ENCODE assay signal across 22 mouse cellular contexts in genomic region chr7:39642333-39642732, GRCm38 (mm10).
DNase-seq lines count a peak whose midpoint lies in the region; ATAC-seq lines count a peak whose summit lies in the region.
"Had no signal": no experiment of that assay in that cellular context is flagged by ENCODE, and none has a peak within 500 bp of the region (broad histone marks: within the 10 kb centered on the region; RNA-seq: fewer than 3 reads in every experiment).

No protein-coding gene starts in this region.

- WGBS in hindbrain, embryonic 12.5 days: 83% methylated on average over 4 of the region's 4 CpGs
- 83% methylated on average over 4 of the region's 4 CpGs for WGBS in heart, embryonic 11.5 days (ENCODE audit: insufficient replicate concordance)

- no peak overlapping the region for H3K27ac ChIP-seq in hindbrain, embryonic 12.5 days
- no peak overlapping the region for H3K27ac ChIP-seq in heart, embryonic 11.5 days (ENCODE audit: low read depth, low read length)
- H3K27ac ChIP-seq: forebrain, embryonic 12.5 days; neural tube, embryonic 13.5 days; stomach, embryonic 15.5 days had no signal

- no peaks in the 10 kb centered on the region for H3K36me3 ChIP-seq in splenic B cell, adult 2 months (ENCODE audit: control insufficient read depth, insufficient read depth, low read length, poor library complexity, severe bottlenecking)
- H3K36me3 ChIP-seq in hindbrain, embryonic 12.5 days: no peaks in the 10 kb centered on the region
- no peaks in the 10 kb centered on the region for H3K36me3 ChIP-seq in heart, embryonic 11.5 days (ENCODE audit: control insufficient read depth, insufficient read depth, low read length)
- H3K36me3 ChIP-seq: forebrain, embryonic 12.5 days; heart, embryonic 12.5 days; neural tube, embryonic 13.5 days; stomach, embryonic 15.5 days had no signal

- no peak overlapping the region for H3K9ac ChIP-seq in hindbrain, embryonic 12.5 days
- H3K9ac ChIP-seq in heart, embryonic 11.5 days (ENCODE audit: low read depth, low read length): no peak overlapping the region
- H3K9ac ChIP-seq: forebrain, embryonic 12.5 days; heart, embryonic 12.5 days; lung, embryonic 14.5 days; neural tube, embryonic 13.5 days; stomach, embryonic 15.5 days had no signal

- H3K4me1 ChIP-seq in hindbrain, embryonic 12.5 days: no peaks in the 10 kb centered on the region
- H3K4me1 ChIP-seq in heart, embryonic 11.5 days (ENCODE audit: control insufficient read depth, insufficient read depth, low read length): no peaks in the 10 kb centered on the region
- H3K4me1 ChIP-seq: forebrain, embryonic 12.5 days; heart, embryonic 12.5 days; neural tube, embryonic 13.5 days; stomach, embryonic 15.5 days had no signal

- no peaks in the 10 kb centered on the region for H3K27me3 ChIP-seq in splenic B cell, adult 2 months (ENCODE audit: control insufficient read depth, insufficient read depth, low read length, poor library complexity, severe bottlenecking)
- no peaks in the 10 kb centered on the region for H3K27me3 ChIP-seq in hindbrain, embryonic 12.5 days
- H3K27me3 ChIP-seq in heart, embryonic 11.5 days (ENCODE audit: control insufficient read depth, insufficient read depth, low read length): no peaks in the 10 kb centered on the region
- H3K27me3 ChIP-seq: forebrain, embryonic 12.5 days; heart, embryonic 12.5 days; neural tube, embryonic 13.5 days; stomach, embryonic 15.5 days had no signal

- ATAC-seq in inflammation-experienced regulatory T-cells, adult 6 months: peak; percentile 90
- no peak for ATAC-seq in hindbrain, embryonic 12.5 days (ENCODE audit: low FRiP score)
- ATAC-seq in heart, embryonic 11.5 days (replicated peaks; ENCODE audit: insufficient number of reproducible peaks, low FRiP score, low TSS enrichment): no peak
- ATAC-seq: hindbrain, embryonic 16.5 days had no signal

- H3K9me3 ChIP-seq in hindbrain, embryonic 12.5 days (replicated peaks): no peaks in the 10 kb centered on the region
- no peaks in the 10 kb centered on the region for H3K9me3 ChIP-seq in heart, embryonic 11.5 days (replicated peaks; ENCODE audit: control insufficient read depth, low read length)
- H3K9me3 ChIP-seq: forebrain, embryonic 12.5 days; heart, embryonic 12.5 days; neural tube, embryonic 13.5 days; stomach, embryonic 15.5 days had no signal

- H3K4me3 ChIP-seq in hindbrain, embryonic 12.5 days: no peak overlapping the region
- H3K4me3 ChIP-seq in heart, embryonic 11.5 days (ENCODE audit: low read depth, low read length): no peak overlapping the region
- H3K4me3 ChIP-seq: forebrain, embryonic 12.5 days; heart, embryonic 12.5 days; neural tube, embryonic 13.5 days; stomach, embryonic 15.5 days had no signal

- DNase-seq in spleen, postnatal 36 days (ENCODE audit: low spot score in 2 of 2): peak; percentile 32 to 47
- no peak for DNase-seq in spleen, adult 12 weeks (ENCODE audit: low spot score)
- DNase-seq in T-cell, adult 2 months (ENCODE audit: low spot score): peak; percentile 12
- DNase-seq in splenic B cell, adult 2 months (ENCODE audit: low read depth, low spot score): peak; percentile 69
- DNase-seq in layer of hippocampus, adult 11-12 months (ENCODE audit: low spot score): no peak
- DNase-seq: adrenal gland, postnatal 14 days; cerebellum, adult 9-11 months; embryo, embryonic 11 days; gastrocnemius, postnatal 25 days; kidney, adult 2 months; liver; lung, embryonic 14.5 days; right cerebral cortex, postnatal 4 days; thymus, postnatal 14 days had no signal

- H3K4me2 ChIP-seq in hindbrain, embryonic 12.5 days (replicated peaks): no peak overlapping the region
- no peak overlapping the region for H3K4me2 ChIP-seq in heart, embryonic 11.5 days
- H3K4me2 ChIP-seq: forebrain, embryonic 12.5 days; heart, embryonic 12.5 days; lung, embryonic 14.5 days; neural tube, embryonic 13.5 days; stomach, embryonic 15.5 days had no signal

Comparison
In these comparisons a context has a peak if more than half of its experiments do, and no peak if none do; other contexts are left out.
1. DNase-seq: peak in spleen, postnatal 36 days (2 of 2), T-cell, adult 2 months (single experiment) and splenic B cell, adult 2 months (single experiment); none in spleen, adult 12 weeks (single experiment) and layer of hippocampus, adult 11-12 months (single experiment).